Mouse (Mus musculus): ENCODE data around the gene Praf2. TPM values are rescaled to one million over a fixed set of nuclear protein-coding genes. Genes with fewer than 3 reads are reported as not detected.
"Not testable (repeated sequence)": the region's sequence is repeated elsewhere in the genome, so short reads cannot be mapped to it uniquely, and the experiment has no call there.

Gene Praf2
- polyA plus RNA-seq, 1 experiment, result 53.8 TPM

- no peaks in the 10 kb centered on the region for H3K27me3 ChIP-seq (ENCODE audit: control insufficient read depth, insufficient read depth, low read length, poor library complexity, severe bottlenecking)
These were observed 15.2 kb downstream of the Praf2 start for GRCm38 (mm10) chrX:7743470-7743869.

GRCm38 (mm10) chrX:7744940-7745339, 16.7 kb downstream of the Praf2 start:
- Histone ChIP-seq H3K36me3 (ENCODE audit: control insufficient read depth, insufficient read depth, low read length, poor library complexity, severe bottlenecking) (no peaks in the 10 kb centered on the region), H3K4me3 (ENCODE audit: low read depth, low read length) (no peak overlapping the region), H3K27ac (ENCODE audit: insufficient read depth, low read length) (no peak overlapping the region), H3K9ac (ENCODE audit: low read depth, poor library complexity, severe bottlenecking) (no peak overlapping the region), H3K27me3 (ENCODE audit: control insufficient read depth, insufficient read depth, low read length, poor library complexity, severe bottlenecking) (no peaks in the 10 kb centered on the region), H3K9me3 (replicated peaks; ENCODE audit: control insufficient read depth, insufficient read depth, low read length, poor library complexity, severe bottlenecking) (no peaks in the 10 kb centered on the region), H3K4me1 (ENCODE audit: control insufficient read depth, insufficient read depth, low read length) (peaks cover 1% of the 10 kb centered on the region)
- TF ChIP-seq CTCF (IDR thresholded peaks at IDR 0.05; ENCODE audit: low read depth, low read length) (no peak), POLR2A (IDR thresholded peaks at IDR 0.05; ENCODE audit: insufficient read depth, low read length) (no peak), EP300 (IDR thresholded peaks at IDR 0.05; ENCODE audit: insufficient read depth, low read depth, low read length) (no peak)

More at GRCm38 (mm10) chrX:7743470-7743869, 15.2 kb downstream of the Praf2 start:
- H3K36me3 ChIP-seq (ENCODE audit: control insufficient read depth, insufficient read depth, low read length, poor library complexity, severe bottlenecking), result no peaks in the 10 kb centered on the region
- peaks cover 1% of the 10 kb centered on the region for H3K4me1 ChIP-seq (ENCODE audit: control insufficient read depth, insufficient read depth, low read length)
- TF ChIP-seq CTCF (IDR thresholded peaks at IDR 0.05; ENCODE audit: low read depth, low read length), result no peak
- TF ChIP-seq POLR2A (IDR thresholded peaks at IDR 0.05; ENCODE audit: insufficient read depth, low read length), result no peak
- TF ChIP-seq EP300 (IDR thresholded peaks at IDR 0.05; ENCODE audit: insufficient read depth, low read depth, low read length), result no peak
- H3K27ac ChIP-seq (ENCODE audit: insufficient read depth, low read length), result no peak overlapping the region
- H3K4me3 ChIP-seq (ENCODE audit: low read depth, low read length), result no peak overlapping the region
- H3K9ac ChIP-seq (ENCODE audit: low read depth, poor library complexity, severe bottlenecking), result no peak overlapping the region
- H3K9me3 ChIP-seq (replicated peaks; ENCODE audit: control insufficient read depth, insufficient read depth, low read length, poor library complexity, severe bottlenecking), result no peaks in the 10 kb centered on the region

- Histone ChIP-seq H3K27ac (ENCODE audit: insufficient read depth, low read length) (no peak overlapping the region), H3K4me3 (ENCODE audit: low read depth, low read length) (no peak overlapping the region), H3K4me1 (ENCODE audit: control insufficient read depth, insufficient read depth, low read length) (peaks cover 1% of the 10 kb centered on the region)
These were observed 17.2 kb downstream of the Praf2 start for GRCm38 (mm10) chrX:7745429-7745828.

GRCm38 (mm10) chrX:7750432-7751116, 22.3 kb downstream of the Praf2 start, which contains the start of gene Ccdc120:
Gene Ccdc120, minus strand, starts transcription at chrX:7750905.
- no peaks in the 10 kb centered on the region for H3K36me3 ChIP-seq (ENCODE audit: control insufficient read depth, insufficient read depth, low read length, poor library complexity, severe bottlenecking)
- peak within 1 kb of the TSS; percentile 58 for H3K27ac ChIP-seq (ENCODE audit: insufficient read depth, low read length)
- TF ChIP-seq EP300 (IDR thresholded peaks at IDR 0.05; ENCODE audit: insufficient read depth, low read depth, low read length) (0 out of 2 replicates have a peak, but pooled peaks have one; percentile 9), POLR2A (IDR thresholded peaks at IDR 0.05; ENCODE audit: insufficient read depth, low read length) (no peak), CTCF (IDR thresholded peaks at IDR 0.05; ENCODE audit: low read depth, low read length) (no peak)
- no peaks in the 10 kb centered on the region for H3K4me1 ChIP-seq (ENCODE audit: control insufficient read depth, insufficient read depth, low read length)
- H3K9me3 ChIP-seq (replicated peaks; ENCODE audit: control insufficient read depth, insufficient read depth, low read length, poor library complexity, severe bottlenecking), result no peaks in the 10 kb centered on the region
- no peaks in the 10 kb centered on the region for H3K27me3 ChIP-seq (ENCODE audit: control insufficient read depth, insufficient read depth, low read length, poor library complexity, severe bottlenecking)
- H3K4me3 ChIP-seq (ENCODE audit: low read depth, low read length), result peak within 1 kb of the TSS; percentile 78
- H3K9ac ChIP-seq (ENCODE audit: low read depth, poor library complexity, severe bottlenecking), result peak within 1 kb of the TSS; percentile 69

More at GRCm38 (mm10) chrX:7745429-7745828, 17.2 kb downstream of the Praf2 start:
- no peaks in the 10 kb centered on the region for H3K36me3 ChIP-seq (ENCODE audit: control insufficient read depth, insufficient read depth, low read length, poor library complexity, severe bottlenecking)
- TF ChIP-seq CTCF (IDR thresholded peaks at IDR 0.05; ENCODE audit: low read depth, low read length), result no peak
- TF ChIP-seq POLR2A (IDR thresholded peaks at IDR 0.05; ENCODE audit: insufficient read depth, low read length), result no peak
- no peak for TF ChIP-seq EP300 (IDR thresholded peaks at IDR 0.05; ENCODE audit: insufficient read depth, low read depth, low read length)
- no peaks in the 10 kb centered on the region for H3K27me3 ChIP-seq (ENCODE audit: control insufficient read depth, insufficient read depth, low read length, poor library complexity, severe bottlenecking)
- H3K9me3 ChIP-seq (replicated peaks; ENCODE audit: control insufficient read depth, insufficient read depth, low read length, poor library complexity, severe bottlenecking), result no peaks in the 10 kb centered on the region
- no peak overlapping the region for H3K9ac ChIP-seq (ENCODE audit: low read depth, poor library complexity, severe bottlenecking)

- not testable (repeated sequence) for H3K27me3 ChIP-seq (ENCODE audit: control insufficient read depth, insufficient read depth, low read length, poor library complexity, severe bottlenecking); H3K9me3 ChIP-seq (replicated peaks; ENCODE audit: control insufficient read depth, insufficient read depth, low read length, poor library complexity, severe bottlenecking); H3K9ac ChIP-seq (ENCODE audit: low read depth, poor library complexity, severe bottlenecking); H3K4me3 ChIP-seq (ENCODE audit: low read depth, low read length); H3K36me3 ChIP-seq (ENCODE audit: control insufficient read depth, insufficient read depth, low read length, poor library complexity, severe bottlenecking); H3K4me1 ChIP-seq (ENCODE audit: control insufficient read depth, insufficient read depth, low read length); H3K27ac ChIP-seq (ENCODE audit: insufficient read depth, low read length)
These were observed 25.4 kb downstream of the Praf2 start for GRCm38 (mm10) chrX:7753627-7754026.

- Histone ChIP-seq H3K4me1 (ENCODE audit: control insufficient read depth, insufficient read depth, low read length) (no peaks in the 10 kb centered on the region), H3K4me3 (ENCODE audit: low read depth, low read length) (peak within 1 kb of the TSS; percentile 92), H3K27me3 (ENCODE audit: control insufficient read depth, insufficient read depth, low read length, poor library complexity, severe bottlenecking) (no peaks in the 10 kb centered on the region), H3K27ac (ENCODE audit: insufficient read depth, low read length) (peak within 1 kb of the TSS; percentile 96), H3K9ac (ENCODE audit: low read depth, poor library complexity, severe bottlenecking) (peak within 1 kb of the TSS; percentile 96), H3K36me3 (ENCODE audit: control insufficient read depth, insufficient read depth, low read length, poor library complexity, severe bottlenecking) (peaks cover 12% of the 10 kb centered on the region), H3K9me3 (replicated peaks; ENCODE audit: control insufficient read depth, insufficient read depth, low read length, poor library complexity, severe bottlenecking) (no peaks in the 10 kb centered on the region)
- no peak for TF ChIP-seq POLR2A (IDR thresholded peaks at IDR 0.05; ENCODE audit: insufficient read depth, low read length)
- no peak for TF ChIP-seq CTCF (IDR thresholded peaks at IDR 0.05; ENCODE audit: low read depth, low read length)
- TF ChIP-seq EP300 (IDR thresholded peaks at IDR 0.05; ENCODE audit: insufficient read depth, low read depth, low read length), result no peak
These were observed 34.1 kb downstream of the Praf2 start, which contains the start of gene Tfe3 for GRCm38 (mm10) chrX:7762137-7762920. Gene Tfe3, plus strand, starts transcription at chrX:7762560.
